Mouse (Mus musculus) kidney, embryonic 14.5 days (tissue): ENCODE measurements around the gene Slc25a38. TPM values are rescaled to one million over a fixed set of nuclear protein-coding genes. Genes with fewer than 3 reads are reported as not detected.

ENCODE experiments used
- ATAC-seq: fragments of 200-750 bp; cut with Nextera tagmentation; 2 replicates; pipeline ENCODE4 v1.8.0; 2017; ENCODE audit warnings: moderate number of reproducible peaks, mild to moderate bottlenecking, moderate TSS enrichment, moderate library complexity; ENCODE audit not compliant: low FRiP score, low TSS enrichment
- H3K27ac ChIP-seq: fragments of 300-500 bp; sonication (generic); 2 replicates; pipeline ENCODE4 v1.5.1; 2014; ENCODE audit warnings: low read depth, mild to moderate bottlenecking, low read length, moderate library complexity, mixed read lengths
- H3K27me3 ChIP-seq: fragments of 300-500 bp; sonication (generic); 2 replicates; pipeline ENCODE4 v1.6.1; 2014; ENCODE audit warnings: mild to moderate bottlenecking, low read length; ENCODE audit not compliant: control insufficient read depth, insufficient read depth
- H3K36me3 ChIP-seq: fragments of 300-500 bp; sonication (generic); 2 replicates; pipeline ENCODE4 v1.6.1; 2014; ENCODE audit warnings: low read length, mixed read lengths; ENCODE audit not compliant: control insufficient read depth, insufficient read depth
- H3K4me1 ChIP-seq: fragments of 300-500 bp; sonication (generic); 2 replicates; pipeline ENCODE4 v1.6.1; 2014; ENCODE audit warnings: low read length, mixed read lengths; ENCODE audit not compliant: control insufficient read depth, insufficient read depth
- H3K4me2 ChIP-seq: fragments of 300-500 bp; sonication (generic); replicated peaks from 2 replicates; pipeline ENCODE4 v1.6.1; 2014; ENCODE audit warnings: low read depth, mild to moderate bottlenecking, low read length
- H3K4me3 ChIP-seq: fragments of 300-500 bp; sonication (generic); 2 replicates; pipeline ENCODE4 v1.5.1; 2014; ENCODE audit warnings: mild to moderate bottlenecking, low read length
- H3K9ac ChIP-seq: fragments of 300-500 bp; sonication (generic); 2 replicates; pipeline ENCODE4 v1.6.1; 2014; ENCODE audit warnings: low read depth, mild to moderate bottlenecking, low read length, moderate library complexity
- H3K9me3 ChIP-seq: fragments of 300-500 bp; sonication (generic); 2 replicates; pipeline ENCODE4 v1.6.1; 2016; ENCODE audit warnings: low read length; ENCODE audit not compliant: control insufficient read depth
- WGBS: fragments of 180-500 bp; shearing (Covaris S2); extraction: QIAGEN DNeasy Blood & Tissue Kit; methylation state at CpG from one replicate; pipeline ENCODE4 v1.1.7; 2014; 5-methylcytosine and 5-hydroxymethylcytosine counted together
- polyA plus RNA-seq: library from polyadenylated mRNA; unstranded; fragments of >200 nt; fragmentation: Nextera tagmentation; extraction: Ambion mirVana; gene quantifications from 2 replicates; pipeline ENCODE4 v1.2.1, GENCODE M21; 2014

Slc25a38 gene
- polyA plus RNA-seq: 26.2 and 30.3 TPM in 2 replicates

DNA sequence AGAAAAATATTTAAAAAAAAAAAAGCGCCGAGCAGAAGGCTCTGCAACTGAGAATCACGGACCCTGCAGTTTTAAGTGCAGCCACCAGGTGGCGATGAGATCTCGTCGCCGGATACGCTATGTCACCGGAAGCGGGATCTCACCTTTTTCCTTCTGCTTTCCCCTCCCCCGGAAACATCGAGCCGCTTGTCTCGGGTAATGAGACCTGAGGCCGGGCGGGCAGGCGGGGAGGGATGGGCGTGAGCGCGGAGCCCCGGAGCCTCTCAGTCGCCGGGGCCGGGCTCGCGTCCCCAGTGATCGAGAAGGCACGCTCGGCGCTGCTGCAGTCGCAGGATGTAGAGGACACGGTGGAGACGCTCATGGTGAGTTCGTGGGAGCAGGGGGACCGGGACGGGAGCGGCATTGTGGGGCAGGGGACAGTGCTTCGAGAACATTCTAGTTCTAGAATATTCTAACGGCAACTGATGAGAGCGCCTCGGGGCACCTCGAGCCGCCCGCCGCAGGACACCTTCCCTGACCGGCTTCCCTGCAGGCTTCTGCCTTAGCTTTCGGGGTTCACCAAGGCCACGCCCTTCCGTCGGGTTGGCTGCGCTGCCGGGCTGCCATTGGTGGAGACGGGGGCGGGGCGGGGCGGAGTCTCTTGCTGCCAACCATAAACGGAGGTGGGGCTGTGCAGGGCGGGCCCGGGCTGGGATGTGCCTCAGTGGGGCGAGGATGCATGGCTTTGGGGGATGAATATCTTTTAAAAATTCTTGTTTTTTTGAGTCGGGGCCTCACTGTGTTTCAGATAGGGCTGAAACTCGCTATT is at the start of gene Slc25a38:
TSS of gene Slc25a38 (plus strand) at position 164 of the 808 bp plus-strand sequence.
- no peaks in the 10 kb centered on the region for H3K36me3 ChIP-seq
- peak within 1 kb of the TSS; percentile 72 for H3K9ac ChIP-seq
- no peaks in the 10 kb centered on the region for H3K9me3 ChIP-seq
- H3K4me3 ChIP-seq: peak within 1 kb of the TSS; percentile 87
- ATAC-seq: peak; percentile 97
- H3K27ac ChIP-seq: peak within 1 kb of the TSS; percentile 96
- H3K4me1 ChIP-seq: no peaks in the 10 kb centered on the region
- WGBS: under 1% methylated on average over 62 of the region's 62 CpGs
- no peaks in the 10 kb centered on the region for H3K27me3 ChIP-seq
- peak within 1 kb of the TSS; percentile 67 for H3K4me2 ChIP-seq

DNA sequence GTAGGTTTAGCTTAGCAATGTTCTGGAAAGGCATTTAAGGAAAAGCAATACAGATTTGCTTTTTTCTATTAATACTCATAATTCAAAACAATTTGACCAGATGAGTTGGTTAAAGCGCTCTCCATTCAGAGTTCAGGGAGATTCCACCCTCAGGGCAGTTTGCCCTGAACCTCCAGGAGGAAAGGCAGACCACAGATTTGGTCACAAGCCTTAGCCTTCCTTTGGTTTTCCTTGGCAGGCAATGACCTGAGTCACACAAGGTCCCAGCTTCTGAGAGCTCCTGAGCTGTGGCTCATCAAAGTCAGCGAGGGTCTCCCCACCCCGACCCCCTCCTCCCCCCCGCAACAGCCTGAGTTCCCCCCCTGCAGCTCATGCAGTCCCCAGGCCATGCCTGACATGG is 45.9 kb upstream of the Slc25a38 start:
- no peak overlapping the region for H3K4me2 ChIP-seq
- ATAC-seq: no peak
- WGBS: 81% methylated on average over 4 of the region's 4 CpGs

DNA sequence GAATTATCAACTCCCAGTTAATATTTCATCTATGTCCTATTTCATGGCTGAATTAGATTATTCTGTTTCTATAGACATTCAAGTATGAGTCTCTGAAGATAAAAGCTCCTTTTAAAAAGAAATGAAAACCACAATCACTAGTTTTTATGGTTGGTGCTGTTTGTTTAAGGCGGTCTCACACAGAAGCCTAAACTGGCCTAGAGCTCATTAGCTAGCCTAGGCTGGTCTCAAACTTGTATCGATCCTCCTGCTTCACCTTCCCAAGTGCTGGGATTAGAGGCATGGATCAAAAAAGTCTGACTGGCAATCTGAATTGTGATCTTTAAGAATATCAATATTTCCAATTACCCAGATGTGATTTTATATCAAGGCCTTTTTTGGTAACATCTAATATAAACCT is 42.6 kb upstream of the Slc25a38 start:
- no peak for ATAC-seq

More for the DNA sequence above, 45.9 kb upstream of the Slc25a38 start:
- H3K36me3 ChIP-seq: no peaks in the 10 kb centered on the region
- H3K27me3 ChIP-seq: no peaks in the 10 kb centered on the region
- no peak overlapping the region for H3K4me3 ChIP-seq
- H3K4me1 ChIP-seq: no peaks in the 10 kb centered on the region
- no peak overlapping the region for H3K27ac ChIP-seq
- H3K9ac ChIP-seq: no peak overlapping the region
- H3K9me3 ChIP-seq: no peaks in the 10 kb centered on the region

GRCm38 (mm10) chr9:120068047-120068446 is 42.1 kb upstream of the Slc25a38 start:
- WGBS: 63% methylated on average over 10 of the region's 10 CpGs
- no peaks in the 10 kb centered on the region for H3K36me3 ChIP-seq
- no peaks in the 10 kb centered on the region for H3K4me1 ChIP-seq
- no peak overlapping the region for H3K27ac ChIP-seq
- no peak overlapping the region for H3K4me2 ChIP-seq
- no peak overlapping the region for H3K4me3 ChIP-seq
- no peaks in the 10 kb centered on the region for H3K27me3 ChIP-seq
- no peaks in the 10 kb centered on the region for H3K9me3 ChIP-seq
- no peak overlapping the region for H3K9ac ChIP-seq
- ATAC-seq: no peak

More for the DNA sequence above, 42.6 kb upstream of the Slc25a38 start:
- no peaks in the 10 kb centered on the region for H3K27me3 ChIP-seq
- no peaks in the 10 kb centered on the region for H3K4me1 ChIP-seq
- no peak overlapping the region for H3K4me3 ChIP-seq
- H3K9me3 ChIP-seq: no peaks in the 10 kb centered on the region
- H3K9ac ChIP-seq: no peak overlapping the region
- no peaks in the 10 kb centered on the region for H3K36me3 ChIP-seq
- WGBS: 77% methylated on average over 2 of the region's 2 CpGs
- no peak overlapping the region for H3K27ac ChIP-seq
- H3K4me2 ChIP-seq: no peak overlapping the region

- H3K4me1 ChIP-seq: no peaks in the 10 kb centered on the region
- H3K27ac ChIP-seq: no peak within 1 kb of the TSS
- H3K36me3 ChIP-seq: no peaks in the 10 kb centered on the region
- no peak within 1 kb of the TSS for H3K4me2 ChIP-seq
- no peak within 1 kb of the TSS for H3K4me3 ChIP-seq
- H3K27me3 ChIP-seq: no peaks in the 10 kb centered on the region
- 85% methylated on average over 11 of the region's 11 CpGs for WGBS
- H3K9me3 ChIP-seq: no peaks in the 10 kb centered on the region
- no peak within 1 kb of the TSS for H3K9ac ChIP-seq
- ATAC-seq: no peak
These were observed 40.4 kb upstream of the Slc25a38 start, which contains the start of gene Cx3cr1 for GRCm38 (mm10) chr9:120069779-120070178. Cx3cr1 (minus strand) TSS chr9:120069879.

DNA sequence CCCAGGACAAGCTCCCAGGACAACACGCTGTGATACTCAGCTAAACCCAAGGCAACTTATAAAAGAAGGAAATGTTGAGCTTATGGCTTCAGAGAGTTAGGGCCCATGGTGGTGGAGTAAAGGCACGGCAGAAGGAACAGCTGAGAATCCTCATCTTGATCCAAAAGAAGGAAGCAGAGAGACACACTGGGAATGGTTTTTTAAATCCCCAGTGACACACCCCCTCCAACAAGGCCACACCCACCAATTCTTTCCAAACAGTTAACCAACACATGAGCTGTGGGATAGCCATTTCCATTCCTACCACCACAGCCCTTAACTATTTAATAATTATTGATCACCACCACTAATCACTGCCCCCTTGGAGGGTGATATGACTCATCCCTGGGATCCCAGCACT is 38.9 kb upstream of the Slc25a38 start:
- no peak for ATAC-seq
- no peak overlapping the region for H3K27ac ChIP-seq
- H3K36me3 ChIP-seq: no peaks in the 10 kb centered on the region
- H3K27me3 ChIP-seq: no peaks in the 10 kb centered on the region
- no peak overlapping the region for H3K4me3 ChIP-seq
- H3K4me1 ChIP-seq: no peaks in the 10 kb centered on the region
- H3K4me2 ChIP-seq: no peak overlapping the region
- H3K9me3 ChIP-seq: no peaks in the 10 kb centered on the region
- 68% methylated on average over 2 of the region's 2 CpGs for WGBS
- no peak overlapping the region for H3K9ac ChIP-seq

DNA sequence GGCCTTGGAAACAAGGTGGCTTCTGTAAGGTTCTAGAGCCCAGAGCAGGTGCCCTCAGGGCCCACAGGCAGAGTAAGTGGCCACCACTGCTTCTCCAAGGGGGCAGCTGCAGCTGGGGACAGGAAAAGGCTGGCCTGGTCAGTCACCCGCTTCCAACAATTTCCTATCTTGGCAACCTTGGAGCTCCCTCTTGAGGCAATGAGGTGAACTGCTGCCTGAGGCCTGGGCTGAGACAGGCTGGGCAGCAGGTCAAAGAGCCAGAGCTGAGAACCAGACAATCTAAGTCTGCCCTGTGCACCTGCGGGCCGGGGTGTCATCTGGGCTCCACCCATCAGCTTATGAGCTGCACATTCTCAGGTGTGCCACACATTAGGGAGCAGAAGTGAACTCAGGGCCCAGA is 37.0 kb upstream of the Slc25a38 start:
- H3K4me1 ChIP-seq: no peaks in the 10 kb centered on the region
- no peak overlapping the region for H3K4me2 ChIP-seq
- no peaks in the 10 kb centered on the region for H3K9me3 ChIP-seq
- 25% methylated on average over 3 of the region's 3 CpGs for WGBS
- H3K27ac ChIP-seq: no peak overlapping the region
- no peak overlapping the region for H3K9ac ChIP-seq
- peak; percentile 85 for ATAC-seq
- no peaks in the 10 kb centered on the region for H3K36me3 ChIP-seq
- no peak overlapping the region for H3K4me3 ChIP-seq
- no peaks in the 10 kb centered on the region for H3K27me3 ChIP-seq

DNA sequence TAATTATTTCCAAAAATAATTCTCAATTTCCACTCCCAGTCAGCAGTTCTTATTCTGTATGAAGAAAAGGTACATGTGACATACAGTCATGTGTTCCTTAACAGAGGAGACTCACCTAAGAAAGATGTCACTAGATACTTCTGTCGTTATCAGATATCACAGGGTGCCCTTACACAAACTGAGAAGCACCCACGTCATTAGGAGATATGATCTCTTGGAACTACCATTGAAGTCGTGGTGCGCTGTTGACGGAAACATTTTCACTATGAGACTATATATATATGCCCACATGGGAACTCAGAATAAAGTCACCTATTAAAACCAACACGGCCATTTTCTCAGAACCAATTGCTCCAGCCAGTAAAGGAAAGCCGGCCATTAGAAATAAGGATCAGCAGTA is 35.7 kb upstream of the Slc25a38 start:
- Histone ChIP-seq H3K27me3 (no peaks in the 10 kb centered on the region), H3K9me3 (no peaks in the 10 kb centered on the region), H3K9ac (no peak overlapping the region), H3K4me2 (no peak overlapping the region), H3K36me3 (no peaks in the 10 kb centered on the region), H3K4me3 (no peak overlapping the region), H3K4me1 (no peaks in the 10 kb centered on the region), H3K27ac (no peak overlapping the region)
- WGBS: 79% methylated on average over 7 of the region's 7 CpGs
- ATAC-seq: no peak

DNA sequence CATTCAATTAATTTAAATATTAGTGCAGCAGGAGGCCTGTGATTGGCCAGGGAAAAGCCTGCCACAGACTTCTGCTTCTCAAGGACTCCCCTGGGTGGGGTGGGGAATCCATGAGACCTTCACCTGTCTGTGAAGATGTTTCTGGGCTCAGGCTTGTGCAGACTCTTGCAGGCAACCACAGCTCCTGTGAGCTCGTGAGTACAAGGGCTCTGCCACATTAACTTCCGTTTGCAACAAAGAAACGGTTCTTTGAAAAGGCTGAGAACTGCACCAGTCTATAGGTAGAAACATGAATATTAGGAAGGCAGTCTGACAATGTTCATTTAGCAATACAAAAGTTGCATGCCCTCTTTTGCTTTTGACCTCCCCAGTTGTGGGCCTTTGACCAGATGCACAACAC is 31.9 kb upstream of the Slc25a38 start:
- H3K27ac ChIP-seq: no peak overlapping the region
- no peak overlapping the region for H3K4me3 ChIP-seq
- no peaks in the 10 kb centered on the region for H3K4me1 ChIP-seq
- no peak for ATAC-seq
- 83% methylated on average over 3 of the region's 3 CpGs for WGBS
- no peak overlapping the region for H3K9ac ChIP-seq
- no peaks in the 10 kb centered on the region for H3K27me3 ChIP-seq
- H3K9me3 ChIP-seq: no peaks in the 10 kb centered on the region
- no peaks in the 10 kb centered on the region for H3K36me3 ChIP-seq
- H3K4me2 ChIP-seq: no peak overlapping the region
